Mouse (Mus musculus): ENCODE measurements around the gene Prrt4.
"Not testable (repeated sequence)": the region's sequence is repeated elsewhere in the genome, so short reads cannot be mapped to it uniquely, and the experiment has no call there.

Gene Prrt4

DNA sequence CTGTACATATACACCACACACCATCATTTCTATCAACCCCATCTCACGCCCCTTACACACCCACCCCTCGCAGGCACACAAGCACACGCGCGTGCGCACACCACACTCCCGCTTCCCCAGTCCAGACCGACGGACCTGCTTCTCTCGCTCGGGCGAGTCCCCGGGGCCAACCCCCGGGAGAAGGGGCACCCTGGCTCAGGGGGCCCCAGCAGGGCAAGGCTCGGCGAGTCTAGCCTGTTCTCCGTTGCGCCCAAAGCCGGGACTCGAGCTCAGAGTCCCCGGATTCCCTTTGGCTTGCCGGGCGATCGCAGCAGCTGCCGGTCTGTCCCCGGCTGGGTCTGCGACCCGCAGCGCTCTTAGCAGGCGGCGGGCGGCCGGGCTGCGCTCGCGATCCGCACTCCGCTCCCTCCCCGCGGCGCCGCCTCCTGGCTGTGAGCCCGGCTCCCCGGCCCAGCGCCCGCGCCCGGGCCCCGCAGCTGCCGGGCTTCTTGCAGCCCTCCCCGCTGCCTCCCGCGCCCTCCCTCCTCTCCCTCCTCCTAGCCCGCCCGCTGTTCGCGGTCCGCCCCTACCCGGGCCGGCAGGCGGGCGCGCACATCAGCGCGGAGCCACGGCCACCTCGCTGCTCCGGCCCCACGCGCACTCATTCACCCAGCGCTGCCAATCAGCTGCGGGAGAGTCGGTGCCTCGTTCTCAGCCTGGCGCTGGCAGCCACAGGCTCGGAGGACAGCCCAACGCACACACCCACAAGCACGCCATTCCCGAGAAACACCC lies at the start of gene Prrt4:
Gene Prrt4 (minus strand): TSS at position 697 of the 771 bp plus-strand sequence.
- DNase-seq (ENCODE audit: low read depth, low spot score) = peak; percentile 61

DNA sequence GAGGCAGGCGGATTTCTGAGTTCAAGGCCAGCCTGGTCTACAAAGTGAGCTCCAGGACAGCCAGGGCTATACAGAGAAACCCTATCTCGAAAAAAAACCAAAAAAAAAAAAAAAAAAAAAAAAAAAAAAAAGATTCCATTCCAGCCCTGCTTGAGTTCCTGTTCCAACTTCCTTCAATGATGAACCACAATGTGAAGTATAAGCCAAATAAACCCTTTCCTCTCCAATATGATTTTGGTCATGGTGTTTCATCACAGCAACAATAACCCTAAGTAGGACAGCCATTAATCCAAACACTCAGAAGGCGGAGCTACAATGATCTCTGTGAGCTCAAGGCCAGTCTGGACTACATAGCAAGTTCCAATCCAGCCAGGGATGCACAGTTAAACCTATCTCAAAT lies 38.3 kb upstream of the Prrt4 start:
- not testable (repeated sequence) for DNase-seq (ENCODE audit: low read depth, low spot score)

DNA sequence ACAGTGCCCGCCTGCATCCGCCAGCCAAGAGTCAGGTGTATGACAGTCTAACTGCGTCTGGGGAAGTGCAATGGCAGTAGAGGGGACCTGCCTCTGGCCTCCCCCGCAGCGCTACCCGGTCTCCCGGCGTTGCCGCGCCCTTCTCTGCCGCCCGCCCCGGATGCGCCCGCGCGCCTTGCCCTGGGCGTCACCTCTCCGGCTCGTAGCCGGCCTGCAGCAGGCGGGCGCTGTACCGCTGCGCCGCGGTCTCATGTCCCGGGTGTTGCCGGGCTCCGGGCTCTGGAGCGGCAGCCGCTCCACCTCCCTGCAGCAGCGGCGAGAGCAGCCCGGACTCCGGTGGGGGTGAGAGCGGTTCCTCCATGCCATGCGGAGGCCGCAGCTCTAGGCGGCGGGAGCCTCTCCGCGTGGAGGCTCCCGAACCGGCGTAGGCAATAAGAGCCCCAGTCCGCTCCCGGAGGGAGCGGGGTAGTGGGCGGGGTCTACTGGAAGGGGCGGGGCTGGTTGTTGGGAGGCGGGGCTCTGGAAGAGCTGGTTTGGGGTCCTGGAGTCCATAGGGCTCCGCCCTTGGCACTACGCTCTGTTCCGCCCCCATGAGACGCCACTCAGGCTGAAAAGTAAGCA lies 36.6 kb upstream of the Prrt4 start, which contains the start of gene Impdh1:
Gene Impdh1 (minus strand): TSS at position 484 of the 621 bp plus-strand sequence.
- DNase-seq (ENCODE audit: low read depth, low spot score) = peak; percentile 87

DNA sequence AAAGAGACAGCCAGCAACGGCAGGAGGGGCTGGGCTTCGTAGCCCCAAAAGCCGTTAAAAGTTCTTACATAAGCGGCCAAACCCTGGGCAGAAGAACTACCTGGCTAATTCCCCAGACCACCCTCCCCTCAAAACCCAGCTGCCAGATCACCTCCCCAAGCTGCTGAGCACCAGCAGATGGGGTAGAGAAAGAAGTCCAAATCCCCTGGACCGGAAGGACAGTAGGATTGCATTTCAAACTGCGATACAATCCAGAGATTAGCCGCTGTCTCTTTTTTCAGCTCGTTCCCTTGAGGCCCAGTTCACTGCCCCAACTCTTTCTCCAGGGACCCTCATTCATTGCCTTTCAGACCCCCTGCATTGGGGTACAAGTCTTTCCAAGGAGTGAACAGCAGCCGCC lies 35.8 kb upstream of the Prrt4 start:
- DNase-seq (ENCODE audit: low read depth, low spot score) = no peak

DNA sequence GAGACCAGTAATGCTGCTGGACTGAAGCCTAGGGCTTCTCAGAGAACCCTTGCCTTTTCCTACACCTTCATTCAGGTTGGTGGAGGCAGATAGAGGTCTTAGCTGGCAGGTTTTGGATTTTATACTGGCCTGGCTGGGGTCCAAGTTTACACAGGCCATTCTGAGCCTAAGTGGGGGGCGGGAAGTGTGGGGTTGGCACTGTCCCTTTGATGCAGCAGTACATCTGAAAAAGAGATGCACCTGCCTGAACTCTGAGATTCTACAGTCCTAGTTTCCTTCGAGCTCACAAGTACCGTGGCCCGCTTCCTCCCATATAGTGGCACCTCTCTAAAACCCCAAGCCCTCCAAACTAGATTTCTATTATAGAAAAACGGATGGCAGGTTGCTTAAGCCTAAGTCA lies 35.4 kb upstream of the Prrt4 start:
- no peak for DNase-seq (ENCODE audit: low read depth, low spot score)

DNA sequence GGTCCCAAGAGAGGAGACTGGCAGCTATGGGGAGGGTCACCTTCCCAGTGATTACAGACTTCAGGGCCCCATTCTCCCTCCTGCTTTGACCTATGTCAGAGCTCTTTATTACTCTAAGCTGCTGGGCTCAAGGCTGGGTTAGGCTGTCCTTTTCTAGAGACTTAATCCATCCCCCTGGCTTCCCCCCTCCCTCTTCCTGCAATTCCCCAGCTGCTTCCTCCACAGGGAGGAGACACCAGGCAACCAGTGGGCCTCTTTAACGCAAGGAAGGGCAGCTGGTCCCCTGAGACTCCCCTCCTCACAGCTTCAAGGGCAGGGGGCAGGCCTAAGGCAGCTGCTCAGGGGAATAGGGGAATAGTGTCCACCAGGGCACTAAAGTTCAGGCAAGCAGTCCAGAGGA lies 34.9 kb upstream of the Prrt4 start:
- DNase-seq (ENCODE audit: low read depth, low spot score) = no peak

DNA sequence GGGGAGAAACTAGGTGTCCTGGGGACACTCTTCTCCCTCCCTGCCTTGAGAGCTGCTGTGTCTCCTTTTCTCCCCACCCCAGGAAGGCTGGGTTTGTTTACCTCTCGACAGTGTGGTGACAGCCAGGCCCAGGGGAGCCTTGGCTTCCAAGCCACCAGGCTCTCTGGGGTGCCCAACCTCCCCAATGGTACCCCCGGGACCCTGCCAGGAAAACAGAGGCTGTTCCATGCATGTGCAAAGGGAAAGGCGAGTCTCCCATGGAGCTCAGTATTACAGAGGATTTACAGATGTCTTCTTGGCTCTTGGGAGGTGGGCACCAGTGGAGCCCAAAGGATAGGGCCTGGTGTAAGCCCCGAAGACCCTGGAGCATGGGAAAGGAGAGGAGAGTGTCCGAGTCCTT lies 34.1 kb upstream of the Prrt4 start:
- no peak for DNase-seq (ENCODE audit: low read depth, low spot score)

DNA sequence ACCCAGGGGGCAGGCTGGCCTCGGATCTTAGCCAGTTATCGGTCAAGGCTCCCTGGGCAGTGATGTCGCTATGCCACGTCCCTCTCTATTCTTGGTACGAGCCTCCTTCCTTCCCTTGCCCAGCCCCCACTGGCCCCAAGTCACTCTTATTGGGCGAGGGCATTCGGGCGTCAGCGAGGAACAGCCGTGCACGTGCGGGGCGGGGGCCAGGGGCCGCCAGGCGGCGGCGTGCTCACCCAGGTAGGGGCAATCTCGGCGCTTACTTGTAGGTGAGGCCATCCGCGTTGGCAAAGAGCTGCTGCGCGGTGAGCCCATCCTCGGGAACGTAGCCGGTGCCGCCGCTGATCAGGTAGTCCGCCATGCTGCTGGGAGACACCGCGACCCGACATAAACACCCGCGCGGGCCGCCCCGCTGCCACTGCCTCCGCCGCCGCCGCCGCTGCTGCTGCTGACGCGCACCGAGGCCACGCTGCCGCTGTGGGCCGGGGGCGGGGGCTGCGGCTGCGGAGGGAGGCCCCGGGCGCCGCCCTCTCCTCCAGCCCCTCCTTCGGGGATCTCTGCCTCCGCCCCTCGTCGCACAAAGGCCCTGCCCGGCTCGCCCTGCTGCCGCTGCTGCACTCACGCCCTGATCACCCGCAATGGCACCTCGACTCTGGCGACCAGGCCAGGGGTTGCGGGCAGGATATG lies 32.6 kb upstream of the Prrt4 start:
- DNase-seq (ENCODE audit: low read depth, low spot score) = peak; percentile 79

DNA sequence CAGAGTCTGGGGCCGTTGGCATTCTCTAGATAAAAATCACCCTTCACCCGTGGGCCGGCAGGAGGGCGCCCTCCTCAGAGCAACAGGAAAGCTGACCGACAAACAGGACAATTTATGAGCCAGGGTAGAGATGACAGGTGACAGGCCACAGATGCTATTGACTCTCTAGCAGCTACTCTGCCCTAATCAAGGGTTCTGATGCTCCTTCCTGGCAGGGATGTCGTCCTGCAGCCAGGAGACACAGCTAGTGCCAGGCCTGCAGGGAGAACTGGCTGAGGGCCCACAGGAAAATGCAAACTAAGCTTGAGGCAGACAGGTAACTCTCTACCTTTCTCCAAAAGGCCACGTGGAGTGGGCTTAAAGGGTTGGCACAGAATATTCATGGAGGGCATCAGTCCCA lies 31.8 kb upstream of the Prrt4 start:
- DNase-seq (ENCODE audit: low read depth, low spot score) = no peak

DNA sequence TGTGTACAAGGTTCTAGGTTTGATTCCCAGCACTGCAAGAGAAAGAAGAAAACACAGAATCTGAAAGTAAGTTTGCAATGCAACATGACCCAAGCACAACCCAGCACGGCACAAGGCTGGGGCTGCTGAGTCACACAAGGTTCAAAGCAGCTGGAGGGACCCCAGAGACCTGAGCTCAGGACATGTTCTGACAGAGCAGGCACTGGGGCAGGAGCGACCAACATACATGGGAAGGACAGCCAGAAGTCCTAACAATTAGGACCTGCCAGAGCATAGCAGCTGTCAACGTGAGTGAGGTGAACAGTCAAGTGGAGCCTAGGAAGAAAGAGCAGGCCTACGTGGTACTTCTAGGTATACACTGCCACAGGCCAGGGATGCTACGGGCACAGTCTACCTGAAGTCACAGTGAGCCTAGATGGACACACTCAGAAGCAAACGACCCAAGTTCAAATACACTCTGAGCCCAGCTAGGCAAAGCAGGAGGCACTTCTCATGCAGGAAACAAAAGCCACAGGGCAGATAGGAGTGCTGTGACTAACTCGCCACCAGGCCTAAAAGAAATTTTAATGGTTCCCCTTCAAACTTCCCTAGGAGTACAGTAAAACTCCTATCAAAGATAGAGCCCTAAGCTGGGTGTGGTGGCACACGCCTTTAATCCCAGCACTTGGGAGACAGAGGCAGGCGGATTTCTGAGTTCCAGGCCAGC lies 31.0 kb upstream of the Prrt4 start:
- no peak for DNase-seq (ENCODE audit: low read depth, low spot score)

DNA sequence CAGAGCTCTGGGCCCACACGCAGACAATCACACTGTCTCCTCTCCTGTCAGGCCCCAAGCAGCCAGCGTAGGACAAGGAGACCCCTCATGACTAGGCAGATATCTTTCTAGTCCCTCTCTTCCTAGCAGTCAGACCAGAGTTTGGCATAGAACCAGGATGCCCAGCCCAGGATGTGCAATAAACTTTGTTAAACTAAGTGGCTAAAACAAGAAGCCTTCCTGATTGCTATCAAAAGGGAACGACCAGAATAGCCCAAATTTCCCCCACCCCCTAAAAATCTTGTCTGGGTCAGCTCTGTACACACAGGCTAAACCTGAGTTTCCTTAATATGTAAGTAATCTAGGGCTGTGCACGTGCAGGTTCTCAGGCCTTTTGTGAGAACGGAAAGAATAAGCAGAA lies 28.8 kb upstream of the Prrt4 start:
- no peak for DNase-seq (ENCODE audit: low read depth, low spot score)

DNA sequence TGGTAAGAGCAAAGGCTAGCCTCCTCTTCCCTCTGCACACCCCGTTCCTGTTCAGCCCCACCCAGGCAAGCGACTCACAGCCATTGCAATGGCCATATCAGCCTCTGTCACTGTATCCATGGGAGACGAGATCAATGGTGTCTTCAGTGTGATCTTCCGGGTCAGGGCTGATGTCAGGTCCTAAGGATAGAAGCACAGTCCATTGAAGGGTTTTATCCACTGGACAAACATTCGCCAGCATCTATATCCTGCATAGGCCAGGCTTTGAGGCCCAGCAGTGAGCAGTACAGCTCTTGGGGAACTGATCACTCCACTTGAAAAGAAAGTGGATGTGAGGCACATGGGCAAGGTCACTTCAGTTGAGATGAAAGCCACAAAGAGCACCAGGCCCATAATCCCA lies 27.6 kb upstream of the Prrt4 start:
- DNase-seq (ENCODE audit: low read depth, low spot score) = no peak

DNA sequence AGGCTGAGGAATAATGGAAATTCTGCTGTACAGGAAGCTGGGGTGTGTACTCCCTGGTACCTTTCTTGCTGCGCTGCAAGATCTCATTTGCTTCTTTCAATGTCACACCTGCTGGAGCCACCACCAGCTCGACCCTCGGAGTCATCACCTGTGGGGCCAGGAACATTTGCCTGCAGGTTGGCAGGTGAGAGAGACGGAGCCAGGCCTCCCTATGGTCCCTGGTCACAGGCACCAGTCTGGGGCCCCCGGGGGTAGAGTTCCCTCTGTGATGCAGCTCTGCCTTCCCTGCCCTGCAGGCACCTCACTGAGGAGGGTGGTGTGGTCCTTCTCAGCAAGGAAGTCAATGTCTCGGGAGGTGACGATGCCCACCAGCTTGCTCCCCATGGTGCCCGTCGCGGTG lies 26.6 kb upstream of the Prrt4 start:
- DNase-seq (ENCODE audit: low read depth, low spot score) = no peak

DNA sequence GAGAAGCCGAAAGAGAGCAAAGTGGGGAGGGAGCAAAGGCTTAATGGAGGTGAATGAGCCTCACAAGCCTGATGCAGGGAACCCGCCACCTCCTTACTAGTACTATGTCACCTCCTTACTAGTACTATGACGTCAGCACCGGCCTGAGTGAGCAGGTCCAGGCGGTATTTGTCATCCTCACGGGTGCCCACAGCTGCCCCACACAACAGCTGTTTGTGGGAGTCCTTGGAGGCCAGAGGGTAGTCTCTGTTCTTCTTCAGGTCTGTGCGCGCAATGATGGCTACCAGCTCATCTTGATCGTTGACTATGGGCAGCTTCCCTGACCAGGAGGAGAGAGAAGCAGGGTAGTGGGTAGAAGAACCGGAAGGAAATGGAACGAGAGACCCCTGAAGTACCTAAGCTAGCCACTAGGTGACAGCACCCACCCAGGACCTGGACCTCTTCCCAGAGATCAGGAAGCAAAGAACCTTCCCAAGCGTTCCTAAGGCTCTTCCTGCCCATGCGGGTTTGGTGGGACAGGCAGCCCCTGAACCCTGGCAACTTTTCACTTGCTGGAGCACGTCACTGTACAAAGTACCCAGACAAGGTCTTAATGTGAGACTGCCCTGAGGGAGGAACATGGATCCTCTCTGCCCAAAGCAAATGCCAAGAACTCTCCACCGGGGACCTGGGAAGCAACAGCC lies 25.7 kb upstream of the Prrt4 start:
- peak; percentile 82 for DNase-seq (ENCODE audit: low read depth, low spot score)

DNA sequence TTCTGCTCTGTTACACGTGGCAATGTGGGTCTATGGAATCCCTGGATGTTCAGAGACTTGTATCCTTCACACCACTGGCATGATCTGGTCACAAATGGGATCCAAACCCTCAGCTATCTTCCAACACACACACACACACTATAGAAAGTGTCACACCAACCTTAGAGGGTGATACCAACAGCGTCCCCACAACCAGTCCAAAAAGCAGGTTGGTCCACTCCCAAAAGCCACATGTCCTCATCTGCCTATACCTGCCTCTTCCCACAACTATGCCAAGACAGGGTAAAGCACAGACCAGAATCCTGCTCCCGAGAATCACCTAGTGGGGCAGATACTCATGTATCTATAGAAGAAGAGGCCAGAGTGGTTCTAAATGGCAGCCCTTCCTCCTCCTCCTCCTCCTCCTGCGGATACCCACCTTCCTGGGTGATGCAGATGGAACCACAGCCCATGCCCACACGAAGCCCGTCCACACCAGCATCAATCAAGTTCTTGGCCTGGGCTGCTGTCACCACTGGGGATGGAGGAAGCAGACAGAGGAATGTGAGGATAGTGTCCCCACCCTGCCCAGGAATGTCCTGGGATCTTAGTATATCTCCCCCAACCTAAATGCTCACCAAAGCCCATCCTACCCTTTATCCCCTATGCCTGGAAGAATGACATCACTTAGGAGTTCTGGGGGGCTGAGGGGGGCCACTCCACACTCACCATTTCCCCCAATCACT lies 24.6 kb upstream of the Prrt4 start:
- no peak for DNase-seq (ENCODE audit: low read depth, low spot score)

DNA sequence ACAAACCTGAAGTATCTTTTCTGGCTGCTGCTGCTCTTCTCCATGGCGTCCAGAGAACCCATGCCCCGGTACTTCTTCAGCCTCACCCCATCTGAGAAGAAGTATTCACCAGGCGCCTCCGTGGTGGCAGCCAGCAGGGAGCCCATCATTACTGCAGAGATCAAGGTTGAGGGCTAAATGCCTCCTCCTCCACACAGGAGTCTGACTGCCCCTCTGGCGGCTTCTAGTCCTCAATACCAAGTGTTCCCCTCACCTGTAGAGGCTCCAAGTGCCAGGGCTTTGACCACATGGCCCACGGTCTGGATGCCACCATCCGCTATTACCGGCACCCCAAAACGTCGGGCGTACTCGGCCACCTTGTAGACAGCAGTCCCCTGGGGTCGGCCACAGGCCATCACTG lies 23.7 kb upstream of the Prrt4 start:
- no peak for DNase-seq (ENCODE audit: low read depth, low spot score)

DNA sequence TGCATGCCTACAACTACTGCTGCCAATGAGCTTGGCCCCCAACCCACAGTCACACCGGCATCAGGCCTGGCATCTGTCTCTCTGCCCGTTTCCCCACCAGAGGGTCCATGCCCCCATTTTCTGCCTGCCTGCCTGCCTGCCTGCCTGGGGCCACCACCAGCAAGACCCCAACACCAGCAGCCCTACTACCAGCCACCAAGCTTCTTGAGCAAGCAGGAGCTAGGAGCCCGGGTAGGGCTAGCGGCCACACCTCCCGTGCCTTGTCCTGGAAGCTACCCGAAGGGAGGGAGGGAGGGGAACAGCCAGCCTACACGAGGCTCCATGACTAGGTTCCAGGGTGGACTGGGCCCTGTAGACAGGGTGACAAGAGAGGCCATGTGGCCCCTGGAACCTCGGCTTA lies 22.6 kb upstream of the Prrt4 start:
- DNase-seq (ENCODE audit: low read depth, low spot score) = no peak

DNA sequence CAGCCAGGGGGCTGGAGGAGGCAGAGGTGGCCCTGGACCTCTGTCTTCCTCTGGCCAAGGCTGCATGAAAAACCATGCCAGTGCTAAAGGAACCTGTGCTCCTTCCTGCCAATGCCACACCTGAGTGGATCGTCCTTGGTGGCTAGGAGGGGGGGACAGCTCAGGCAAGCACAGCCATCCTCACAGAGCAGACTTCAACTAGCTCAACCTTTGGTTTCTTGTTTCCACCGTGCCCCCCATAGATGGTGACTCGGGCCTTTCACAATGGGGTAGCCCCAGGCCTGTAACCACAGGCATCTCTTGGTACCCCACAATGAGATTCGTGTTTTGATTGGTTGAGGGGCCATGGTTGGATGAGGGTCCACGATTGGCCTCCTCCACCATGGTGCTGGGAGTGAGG lies 22.0 kb upstream of the Prrt4 start:
- DNase-seq (ENCODE audit: low read depth, low spot score) = no peak

DNA sequence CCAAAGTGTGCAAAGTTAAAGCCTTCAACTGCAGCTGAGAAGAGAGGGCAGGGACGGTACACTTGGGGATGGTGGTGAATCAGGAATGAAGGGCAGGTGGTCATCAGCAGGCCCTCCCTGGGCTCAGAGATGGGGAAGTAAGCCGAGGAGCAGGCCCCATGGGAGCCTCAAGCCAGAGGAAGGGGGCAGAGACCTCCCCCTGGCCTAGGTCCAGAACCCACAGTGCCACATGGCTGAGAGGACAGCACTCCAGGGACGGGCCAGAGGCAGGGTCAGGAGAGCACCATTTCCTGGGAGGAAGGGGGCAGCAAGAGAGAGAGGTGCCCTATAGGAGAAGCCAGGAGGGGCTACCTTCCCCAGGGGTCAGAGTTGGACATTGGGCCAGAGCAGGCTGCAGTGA lies 21.1 kb upstream of the Prrt4 start:
- no peak for DNase-seq (ENCODE audit: low read depth, low spot score)

DNA sequence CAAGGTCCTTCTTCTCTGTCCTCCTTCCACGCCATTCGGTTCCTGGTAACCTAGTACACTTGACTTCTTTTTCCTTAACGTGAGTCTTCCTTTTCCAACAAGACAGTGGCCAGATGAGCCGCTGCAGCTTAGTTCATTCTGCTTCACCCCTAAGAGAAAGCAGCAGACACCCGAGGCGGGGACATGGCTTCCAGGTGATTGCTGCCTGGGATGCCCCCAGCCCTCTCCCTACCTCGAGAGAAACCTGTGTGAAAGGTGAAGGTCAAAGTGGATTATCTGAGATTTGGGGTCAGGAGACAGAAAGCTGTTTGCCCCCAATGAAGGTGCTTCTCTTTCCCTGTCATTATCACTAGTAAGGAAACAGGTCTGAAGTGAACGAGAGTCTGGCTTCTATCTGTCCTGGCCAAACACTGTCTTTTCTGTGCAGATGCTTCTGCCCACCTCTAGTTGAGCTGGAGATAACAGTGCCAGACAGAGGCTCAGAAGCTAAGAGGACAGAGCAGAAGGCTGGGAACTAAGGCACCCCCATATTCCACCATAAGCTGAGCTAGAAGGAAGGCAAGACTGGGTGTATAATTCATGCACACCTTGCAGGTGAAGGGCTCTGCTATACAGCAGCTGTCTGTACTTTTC lies 20.0 kb upstream of the Prrt4 start:
- DNase-seq (ENCODE audit: low read depth, low spot score) = no peak
